Mouse (Mus musculus): ENCODE results near the gene Ly6g6f. TPM values are rescaled to one million over a fixed set of nuclear protein-coding genes. Genes with fewer than 3 reads are reported as not detected.

Ly6g6f gene
- polyA plus RNA-seq, 1 experiment: 1.2 TPM

GRCm38 (mm10) chr17:35077285-35077684 is 8.1 kb downstream of the Ly6g6f start:
- Histone ChIP-seq H3K27ac (ENCODE audit: control insufficient read depth, insufficient read depth, low read depth, low read length) (no peak overlapping the region), H3K4me1 (ENCODE audit: control insufficient read depth, insufficient read depth, low read length) (peaks cover 4% of the 10 kb centered on the region), H3K4me3 (ENCODE audit: control insufficient read depth, low read depth, low read length) (no peak overlapping the region), H3K27me3 (ENCODE audit: control insufficient read depth, insufficient read depth, low read length) (no peaks in the 10 kb centered on the region), H3K36me3 (ENCODE audit: control insufficient read depth, insufficient read depth, low read length) (no peaks in the 10 kb centered on the region)
- TF ChIP-seq POLR2A (IDR thresholded peaks at IDR 0.05; ENCODE audit: control insufficient read depth, low read depth, low read length): no peak
- TF ChIP-seq CTCF (IDR thresholded peaks at IDR 0.05; ENCODE audit: control insufficient read depth, insufficient read depth, insufficient replicate concordance, low read depth, low read length): no peak

- Histone ChIP-seq H3K4me3 (ENCODE audit: control insufficient read depth, low read depth, low read length) (no peak within 1 kb of the TSS), H3K27ac (ENCODE audit: control insufficient read depth, insufficient read depth, low read depth, low read length) (peak within 1 kb of the TSS; percentile 44), H3K36me3 (ENCODE audit: control insufficient read depth, insufficient read depth, low read length) (no peaks in the 10 kb centered on the region), H3K4me1 (ENCODE audit: control insufficient read depth, insufficient read depth, low read length) (peaks cover 4% of the 10 kb centered on the region), H3K27me3 (ENCODE audit: control insufficient read depth, insufficient read depth, low read length) (no peaks in the 10 kb centered on the region)
- TF ChIP-seq POLR2A (IDR thresholded peaks at IDR 0.05; ENCODE audit: control insufficient read depth, low read depth, low read length) (no peak), CTCF (IDR thresholded peaks at IDR 0.05; ENCODE audit: control insufficient read depth, insufficient read depth, insufficient replicate concordance, low read depth, low read length) (no peak)
Measured at GRCm38 (mm10) chr17:35076507-35077176, 8.8 kb downstream of the Ly6g6f start, which contains the start of gene Ly6g6e. Gene Ly6g6e, plus strand, starts transcription at chr17:35076902.

GRCm38 (mm10) chr17:35074097-35074496 is 11.3 kb downstream of the Ly6g6f start:
- no peak overlapping the region for H3K4me3 ChIP-seq (ENCODE audit: control insufficient read depth, low read depth, low read length)
- no peak overlapping the region for H3K27ac ChIP-seq (ENCODE audit: control insufficient read depth, insufficient read depth, low read depth, low read length)
- H3K27me3 ChIP-seq (ENCODE audit: control insufficient read depth, insufficient read depth, low read length): no peaks in the 10 kb centered on the region
- peaks cover 2% of the 10 kb centered on the region for H3K4me1 ChIP-seq (ENCODE audit: control insufficient read depth, insufficient read depth, low read length)
- H3K36me3 ChIP-seq (ENCODE audit: control insufficient read depth, insufficient read depth, low read length): no peaks in the 10 kb centered on the region
- TF ChIP-seq CTCF (IDR thresholded peaks at IDR 0.05; ENCODE audit: control insufficient read depth, insufficient read depth, insufficient replicate concordance, low read depth, low read length) (no peak), POLR2A (IDR thresholded peaks at IDR 0.05; ENCODE audit: control insufficient read depth, low read depth, low read length) (no peak)

- TF ChIP-seq POLR2A (IDR thresholded peaks at IDR 0.05; ENCODE audit: control insufficient read depth, low read depth, low read length) (no peak), CTCF (IDR thresholded peaks at IDR 0.05; ENCODE audit: control insufficient read depth, insufficient read depth, insufficient replicate concordance, low read depth, low read length) (no peak)
- Histone ChIP-seq H3K27ac (ENCODE audit: control insufficient read depth, insufficient read depth, low read depth, low read length) (no peak overlapping the region), H3K27me3 (ENCODE audit: control insufficient read depth, insufficient read depth, low read length) (no peaks in the 10 kb centered on the region), H3K4me1 (ENCODE audit: control insufficient read depth, insufficient read depth, low read length) (peaks cover 2% of the 10 kb centered on the region), H3K4me3 (ENCODE audit: control insufficient read depth, low read depth, low read length) (no peak overlapping the region), H3K36me3 (ENCODE audit: control insufficient read depth, insufficient read depth, low read length) (no peaks in the 10 kb centered on the region)
Measured at GRCm38 (mm10) chr17:35071454-35071853, 14.0 kb downstream of the Ly6g6f start.

GRCm38 (mm10) chr17:35070556-35071229 is 14.7 kb downstream of the Ly6g6f start:
- TF ChIP-seq CTCF (IDR thresholded peaks at IDR 0.05; ENCODE audit: control insufficient read depth, insufficient read depth, insufficient replicate concordance, low read depth, low read length) (no peak), POLR2A (IDR thresholded peaks at IDR 0.05; ENCODE audit: control insufficient read depth, low read depth, low read length) (no peak)
- Histone ChIP-seq H3K4me1 (ENCODE audit: control insufficient read depth, insufficient read depth, low read length) (peaks cover 2% of the 10 kb centered on the region), H3K36me3 (ENCODE audit: control insufficient read depth, insufficient read depth, low read length) (no peaks in the 10 kb centered on the region), H3K27me3 (ENCODE audit: control insufficient read depth, insufficient read depth, low read length) (peaks cover 3% of the 10 kb centered on the region; the same call in 1 of the 2 replicates), H3K4me3 (ENCODE audit: control insufficient read depth, low read depth, low read length) (no peak overlapping the region), H3K27ac (ENCODE audit: control insufficient read depth, insufficient read depth, low read depth, low read length) (no peak overlapping the region)

GRCm38 (mm10) chr17:35068213-35068914 is 17.0 kb downstream of the Ly6g6f start:
- Histone ChIP-seq H3K27me3 (ENCODE audit: control insufficient read depth, insufficient read depth, low read length) (peaks cover 7% of the 10 kb centered on the region; the same call in 1 of the 2 replicates), H3K27ac (ENCODE audit: control insufficient read depth, insufficient read depth, low read depth, low read length) (no peak overlapping the region), H3K4me3 (ENCODE audit: control insufficient read depth, low read depth, low read length) (peak overlapping the region; percentile 71), H3K36me3 (ENCODE audit: control insufficient read depth, insufficient read depth, low read length) (no peaks in the 10 kb centered on the region), H3K4me1 (ENCODE audit: control insufficient read depth, insufficient read depth, low read length) (peaks cover 13% of the 10 kb centered on the region)
- TF ChIP-seq POLR2A (IDR thresholded peaks at IDR 0.05; ENCODE audit: control insufficient read depth, low read depth, low read length): no peak

- H3K4me3 ChIP-seq (ENCODE audit: control insufficient read depth, low read depth, low read length): peak within 1 kb of the TSS; percentile 84
- H3K27ac ChIP-seq (ENCODE audit: control insufficient read depth, insufficient read depth, low read depth, low read length): no peak within 1 kb of the TSS
- no peaks in the 10 kb centered on the region for H3K36me3 ChIP-seq (ENCODE audit: control insufficient read depth, insufficient read depth, low read length)
- no peak for TF ChIP-seq CTCF (IDR thresholded peaks at IDR 0.05; ENCODE audit: control insufficient read depth, insufficient read depth, insufficient replicate concordance, low read depth, low read length)
- TF ChIP-seq POLR2A (IDR thresholded peaks at IDR 0.05; ENCODE audit: control insufficient read depth, low read depth, low read length): no peak
- peaks cover 16% of the 10 kb centered on the region for H3K4me1 ChIP-seq (ENCODE audit: control insufficient read depth, insufficient read depth, low read length)
- peaks cover 7% of the 10 kb centered on the region; the same call in 1 of the 2 replicates for H3K27me3 ChIP-seq (ENCODE audit: control insufficient read depth, insufficient read depth, low read length)
Measured at GRCm38 (mm10) chr17:35066084-35066483, 19.3 kb downstream of the Ly6g6f start, which contains the start of gene Mpig6b. Gene Mpig6b, minus strand, starts transcription at chr17:35066184.

Measured in testis, adult 2 months (tissue).